Mouse (Mus musculus): ENCODE data around the gene Stn1. TPM values are rescaled to one million over a fixed set of nuclear protein-coding genes. Genes with fewer than 3 reads are reported as not detected.

The Stn1 gene
- polyA plus RNA-seq, 1 experiment from 2014 or later = 54.7 TPM

GRCm38 (mm10) chr19:47517570-47517969 lies 19.7 kb downstream of the Stn1 start:
- no peaks in the 10 kb centered on the region for H3K27me3 ChIP-seq (ENCODE audit: control insufficient read depth, insufficient read depth, low read length)
- peaks cover 11% of the 10 kb centered on the region for H3K4me1 ChIP-seq (ENCODE audit: control insufficient read depth, insufficient read depth, low read length)
- no peak overlapping the region for H3K27ac ChIP-seq (ENCODE audit: low read depth, low read length)
- H3K4me2 ChIP-seq (replicated peaks; ENCODE audit: low read depth, low read length) = no peak overlapping the region
- H3K9ac ChIP-seq (ENCODE audit: low read depth, low read length) = no peak overlapping the region
- H3K9me3 ChIP-seq (ENCODE audit: control insufficient read depth, low read length) = no peaks in the 10 kb centered on the region
- H3K4me3 ChIP-seq (ENCODE audit: low read length) = no peak overlapping the region
- 85% methylated on average over 8 of the region's 8 CpGs for WGBS
- no peak for ATAC-seq (ENCODE audit: low FRiP score, low TSS enrichment)
- H3K36me3 ChIP-seq (ENCODE audit: control insufficient read depth, insufficient read depth, low read length) = peaks cover 41% of the 10 kb centered on the region

GRCm38 (mm10) chr19:47516879-47517278 lies 20.4 kb downstream of the Stn1 start:
- Histone ChIP-seq H3K27ac (ENCODE audit: low read depth, low read length) (no peak overlapping the region), H3K4me1 (ENCODE audit: control insufficient read depth, insufficient read depth, low read length) (peaks cover 16% of the 10 kb centered on the region), H3K27me3 (ENCODE audit: control insufficient read depth, insufficient read depth, low read length) (no peaks in the 10 kb centered on the region), H3K9ac (ENCODE audit: low read depth, low read length) (no peak overlapping the region), H3K36me3 (ENCODE audit: control insufficient read depth, insufficient read depth, low read length) (peaks cover 37% of the 10 kb centered on the region), H3K9me3 (ENCODE audit: control insufficient read depth, low read length) (no peaks in the 10 kb centered on the region), H3K4me3 (ENCODE audit: low read length) (no peak overlapping the region), H3K4me2 (replicated peaks; ENCODE audit: low read depth, low read length) (no peak overlapping the region)
- no peak for ATAC-seq (ENCODE audit: low FRiP score, low TSS enrichment)
- 96% methylated on average over 12 of the region's 12 CpGs for WGBS

- Histone ChIP-seq H3K4me1 (ENCODE audit: control insufficient read depth, insufficient read depth, low read length) (peaks cover 31% of the 10 kb centered on the region), H3K36me3 (ENCODE audit: control insufficient read depth, insufficient read depth, low read length) (peaks cover 28% of the 10 kb centered on the region), H3K27me3 (ENCODE audit: control insufficient read depth, insufficient read depth, low read length) (no peaks in the 10 kb centered on the region), H3K4me3 (ENCODE audit: low read length) (no peak overlapping the region), H3K27ac (ENCODE audit: low read depth, low read length) (no peak overlapping the region), H3K9me3 (ENCODE audit: control insufficient read depth, low read length) (no peaks in the 10 kb centered on the region), H3K9ac (ENCODE audit: low read depth, low read length) (no peak overlapping the region), H3K4me2 (replicated peaks; ENCODE audit: low read depth, low read length) (no peak overlapping the region)
- no peak for ATAC-seq (ENCODE audit: low FRiP score, low TSS enrichment)
- 41% methylated on average over 5 of the region's 5 CpGs for WGBS
Observed at GRCm38 (mm10) chr19:47515091-47515490, 22.2 kb downstream of the Stn1 start.

- ATAC-seq (ENCODE audit: low FRiP score, low TSS enrichment) = no peak
- peaks cover 28% of the 10 kb centered on the region for H3K36me3 ChIP-seq (ENCODE audit: control insufficient read depth, insufficient read depth, low read length)
Observed at GRCm38 (mm10) chr19:47513618-47513897, 23.7 kb downstream of the Stn1 start.

GRCm38 (mm10) chr19:47512794-47513617 lies 24.3 kb downstream of the Stn1 start:
- Histone ChIP-seq H3K4me2 (replicated peaks; ENCODE audit: low read depth, low read length) (no peak overlapping the region), H3K27me3 (ENCODE audit: control insufficient read depth, insufficient read depth, low read length) (no peaks in the 10 kb centered on the region), H3K36me3 (ENCODE audit: control insufficient read depth, insufficient read depth, low read length) (peaks cover 28% of the 10 kb centered on the region), H3K9me3 (ENCODE audit: control insufficient read depth, low read length) (no peaks in the 10 kb centered on the region), H3K27ac (ENCODE audit: low read depth, low read length) (no peak overlapping the region), H3K4me1 (ENCODE audit: control insufficient read depth, insufficient read depth, low read length) (peaks cover 40% of the 10 kb centered on the region), H3K9ac (ENCODE audit: low read depth, low read length) (no peak overlapping the region), H3K4me3 (ENCODE audit: low read length) (no peak overlapping the region)
- no peak for ATAC-seq (ENCODE audit: low FRiP score, low TSS enrichment)
- 59% methylated on average over 21 of the region's 21 CpGs for WGBS

More at GRCm38 (mm10) chr19:47513618-47513897, 23.7 kb downstream of the Stn1 start:
- H3K4me2 ChIP-seq (replicated peaks; ENCODE audit: low read depth, low read length) = no peak overlapping the region
- no peaks in the 10 kb centered on the region for H3K9me3 ChIP-seq (ENCODE audit: control insufficient read depth, low read length)
- H3K4me3 ChIP-seq (ENCODE audit: low read length) = no peak overlapping the region
- H3K27me3 ChIP-seq (ENCODE audit: control insufficient read depth, insufficient read depth, low read length) = no peaks in the 10 kb centered on the region
- no peak overlapping the region for H3K9ac ChIP-seq (ENCODE audit: low read depth, low read length)
- peaks cover 37% of the 10 kb centered on the region for H3K4me1 ChIP-seq (ENCODE audit: control insufficient read depth, insufficient read depth, low read length)
- WGBS = 70% methylated on average over 4 of the region's 4 CpGs
- H3K27ac ChIP-seq (ENCODE audit: low read depth, low read length) = no peak overlapping the region

- peak; percentile 41; the same call in 1 of the 2 replicates for ATAC-seq (ENCODE audit: low FRiP score, low TSS enrichment)
- Histone ChIP-seq H3K4me3 (ENCODE audit: low read length) (no peak overlapping the region), H3K9me3 (ENCODE audit: control insufficient read depth, low read length) (no peaks in the 10 kb centered on the region), H3K9ac (ENCODE audit: low read depth, low read length) (no peak overlapping the region), H3K27ac (ENCODE audit: low read depth, low read length) (peak overlapping the region; percentile 53; the same call in 1 of the 2 replicates), H3K4me2 (replicated peaks; ENCODE audit: low read depth, low read length) (no peak overlapping the region), H3K4me1 (ENCODE audit: control insufficient read depth, insufficient read depth, low read length) (peaks cover 40% of the 10 kb centered on the region), H3K36me3 (ENCODE audit: control insufficient read depth, insufficient read depth, low read length) (peaks cover 26% of the 10 kb centered on the region), H3K27me3 (ENCODE audit: control insufficient read depth, insufficient read depth, low read length) (no peaks in the 10 kb centered on the region)
- 34% methylated on average over 6 of the region's 6 CpGs for WGBS
Observed at GRCm38 (mm10) chr19:47511958-47512357, 25.3 kb downstream of the Stn1 start.

- peak overlapping the region; percentile 71 for H3K27ac ChIP-seq (ENCODE audit: low read depth, low read length)
- no peaks in the 10 kb centered on the region for H3K9me3 ChIP-seq (ENCODE audit: control insufficient read depth, low read length)
- no peak overlapping the region for H3K4me2 ChIP-seq (replicated peaks; ENCODE audit: low read depth, low read length)
Observed at GRCm38 (mm10) chr19:47511294-47511675, 26.0 kb downstream of the Stn1 start.

GRCm38 (mm10) chr19:47510473-47511293 lies 26.6 kb downstream of the Stn1 start:
- Histone ChIP-seq H3K9me3 (ENCODE audit: control insufficient read depth, low read length) (no peaks in the 10 kb centered on the region), H3K27ac (ENCODE audit: low read depth, low read length) (peak overlapping the region; percentile 87), H3K9ac (ENCODE audit: low read depth, low read length) (0 out of 2 replicates have a peak overlapping the region, but pooled peaks have one; percentile 5), H3K4me1 (ENCODE audit: control insufficient read depth, insufficient read depth, low read length) (peaks cover 40% of the 10 kb centered on the region), H3K27me3 (ENCODE audit: control insufficient read depth, insufficient read depth, low read length) (no peaks in the 10 kb centered on the region), H3K36me3 (ENCODE audit: control insufficient read depth, insufficient read depth, low read length) (peaks cover 16% of the 10 kb centered on the region), H3K4me2 (replicated peaks; ENCODE audit: low read depth, low read length) (0 out of 2 replicates have a peak overlapping the region, but pooled peaks have one; percentile 10), H3K4me3 (ENCODE audit: low read length) (no peak overlapping the region)
- 32% methylated on average over 25 of the region's 25 CpGs for WGBS
- peak; percentile 14; the same call in 1 of the 2 replicates for ATAC-seq (ENCODE audit: low FRiP score, low TSS enrichment)

More at GRCm38 (mm10) chr19:47511294-47511675, 26.0 kb downstream of the Stn1 start:
- Histone ChIP-seq H3K9ac (ENCODE audit: low read depth, low read length) (no peak overlapping the region), H3K4me3 (ENCODE audit: low read length) (no peak overlapping the region), H3K4me1 (ENCODE audit: control insufficient read depth, insufficient read depth, low read length) (peaks cover 40% of the 10 kb centered on the region), H3K27me3 (ENCODE audit: control insufficient read depth, insufficient read depth, low read length) (no peaks in the 10 kb centered on the region), H3K36me3 (ENCODE audit: control insufficient read depth, insufficient read depth, low read length) (peaks cover 20% of the 10 kb centered on the region)
- WGBS = 54% methylated on average over 7 of the region's 7 CpGs
- ATAC-seq (ENCODE audit: low FRiP score, low TSS enrichment) = no peak

GRCm38 (mm10) chr19:47510135-47510472 lies 27.2 kb downstream of the Stn1 start:
- H3K9me3 ChIP-seq (ENCODE audit: control insufficient read depth, low read length) = no peaks in the 10 kb centered on the region
- H3K4me3 ChIP-seq (ENCODE audit: low read length) = no peak overlapping the region
- no peak overlapping the region for H3K9ac ChIP-seq (ENCODE audit: low read depth, low read length)
- ATAC-seq (ENCODE audit: low FRiP score, low TSS enrichment) = no peak
- H3K4me2 ChIP-seq (replicated peaks; ENCODE audit: low read depth, low read length) = no peak overlapping the region
- H3K4me1 ChIP-seq (ENCODE audit: control insufficient read depth, insufficient read depth, low read length) = peaks cover 40% of the 10 kb centered on the region
- WGBS = 76% methylated on average over 7 of the region's 7 CpGs
- peak overlapping the region; percentile 87; the same call in 1 of the 2 replicates for H3K27ac ChIP-seq (ENCODE audit: low read depth, low read length)
- peaks cover 10% of the 10 kb centered on the region for H3K36me3 ChIP-seq (ENCODE audit: control insufficient read depth, insufficient read depth, low read length)
- H3K27me3 ChIP-seq (ENCODE audit: control insufficient read depth, insufficient read depth, low read length) = no peaks in the 10 kb centered on the region
